Mouse (Mus musculus) stomach, postnatal 0 days (tissue): Measurements from ENCODE around the gene Gm45785.

Experiments used
- CTCF ChIP-seq: IDR thresholded peaks from 2 replicates; pipeline ENCODE4 v1.5.1; 2016; ENCODE audit warnings: antibody characterized with exemption, low read depth, mild to moderate bottlenecking, moderate library complexity
- EP300 ChIP-seq: optimal IDR thresholded peaks from 2 replicates; pipeline ENCODE3; 2016; ENCODE audit warnings: antibody characterized with exemption

DNA sequence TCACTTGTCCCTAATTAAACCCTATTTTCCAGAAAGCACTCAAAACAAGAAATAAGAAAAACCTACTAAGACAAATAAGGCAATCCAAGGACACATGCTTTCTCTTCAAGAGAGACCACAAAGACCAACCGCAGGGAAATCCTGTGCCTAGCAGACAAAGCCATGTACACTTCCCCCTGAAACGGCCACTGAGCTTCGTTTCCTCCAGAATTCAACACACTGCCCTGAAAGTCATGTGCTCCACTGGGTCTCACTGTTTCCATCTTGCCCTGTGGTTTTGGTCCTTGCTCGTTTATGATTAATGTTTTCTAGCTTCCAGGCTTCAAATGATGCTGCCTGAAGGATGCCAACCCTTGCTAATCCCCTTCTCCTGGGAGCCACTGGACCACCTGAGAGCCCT lies 18.1 kb upstream of the Gm45785 start:
- TF ChIP-seq CTCF (no peak), EP300 (no peak)
